Mouse (Mus musculus): ENCODE results near the gene Nyap1.

DNA sequence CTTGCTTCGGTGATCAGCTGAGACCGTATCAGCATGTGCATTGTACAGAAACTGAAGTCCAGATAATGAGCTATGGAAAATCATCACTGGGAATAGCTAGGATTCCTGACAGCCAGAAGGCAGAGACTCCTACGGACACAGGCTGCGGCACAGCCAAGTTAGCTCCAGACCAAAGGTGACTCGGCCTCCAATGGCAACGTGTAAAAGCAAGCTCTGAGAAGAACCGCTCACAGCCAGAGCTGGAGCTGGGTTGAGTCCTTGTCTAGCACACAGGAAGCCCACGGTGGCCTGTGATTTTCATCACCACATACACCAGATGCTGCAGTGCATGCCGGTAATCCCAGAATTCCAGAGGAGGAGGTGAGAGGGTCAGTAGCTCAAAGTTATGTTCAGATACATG, 50.9 kb downstream of the Nyap1 start:
- no peak for TF ChIP-seq POLR2A (IDR thresholded peaks at IDR 0.05; ENCODE audit: insufficient read depth, low read depth, low read length)
- no peak for TF ChIP-seq CTCF (IDR thresholded peaks at IDR 0.05; ENCODE audit: insufficient read depth, low read depth, low read length)

Data from olfactory bulb, adult 2 months (tissue).